Mouse (Mus musculus) subcutaneous adipose tissue, adult 2 months (tissue): Measurements from ENCODE around the gene C130060K24Rik. TPM values are rescaled to one million over a fixed set of nuclear protein-coding genes. Genes with fewer than 3 reads are reported as not detected.

Experiments
- polyA plus RNA-seq: library from polyadenylated mRNA; depleted of rRNA; stranded (reverse); fragments of >200 nt; gene quantifications from 2 replicates; pipeline ENCODE4 v1.2.3, GENCODE M21; 2012; ENCODE audit warnings: low replicate concordance; rRNA removed

C130060K24Rik gene
- polyA plus RNA-seq, result 0.21 TPM in 1 of 2 replicates, not detected in the other

DNA sequence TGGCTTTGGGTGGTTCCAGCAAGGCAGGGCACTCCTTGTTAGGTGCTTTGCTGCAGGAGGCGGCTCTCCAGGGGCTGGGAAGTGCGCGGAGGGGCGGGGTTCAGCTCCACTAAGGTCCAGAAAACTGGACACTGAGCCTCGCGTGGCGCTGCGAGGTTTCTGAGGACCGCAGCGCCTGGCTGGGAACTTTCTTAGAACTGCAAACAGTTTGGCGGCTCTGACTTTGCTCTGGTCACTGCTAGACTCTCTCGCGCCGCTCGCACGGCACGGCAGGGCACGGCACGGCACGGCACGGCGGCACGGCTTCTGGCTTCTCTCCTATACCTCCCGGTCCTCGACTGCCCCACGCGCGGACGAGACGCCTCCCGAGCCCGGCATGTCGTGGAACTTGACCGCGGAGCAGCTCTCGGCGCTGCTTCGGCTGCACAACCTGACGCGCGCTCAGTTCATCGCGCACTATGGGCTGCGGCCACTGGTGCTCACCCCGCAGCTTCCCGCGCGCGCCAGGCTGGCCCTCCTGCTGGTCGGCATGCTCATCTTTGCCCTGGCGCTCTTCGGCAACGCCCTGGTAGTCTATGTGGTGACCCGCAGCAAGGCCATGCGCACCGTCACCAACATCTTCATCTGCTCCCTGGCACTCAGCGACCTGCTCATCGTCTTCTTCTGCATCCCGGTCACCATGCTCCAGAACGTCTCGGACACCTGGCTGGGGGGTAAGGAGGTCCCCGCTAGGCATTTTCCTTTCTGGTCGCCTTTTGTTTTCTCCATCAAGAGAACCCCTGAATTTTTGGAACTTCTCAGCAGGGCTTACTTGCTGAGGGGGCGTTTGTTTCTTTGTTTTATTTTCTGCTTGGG lies at the start of gene C130060K24Rik:
Gene C130060K24Rik (plus strand): TSS at position 188 of the 855 bp plus-strand sequence.

Other genes with a start within 250 kb of the C130060K24Rik start
- 1.3 and 3.8 TPM in 2 replicates for gene Hpgds, start 236.2 kb upstream of the C130060K24Rik start, polyA plus RNA-seq
- 0.58 and 0.79 TPM in 2 replicates for gene Tnip3, start 144.2 kb downstream of the C130060K24Rik start, polyA plus RNA-seq